Mouse (Mus musculus): ENCODE measurements around the gene Rdh19. TPM values are rescaled to one million over a fixed set of nuclear protein-coding genes. Genes with fewer than 3 reads are reported as not detected.

The Rdh19 gene
- total RNA-seq, 1 experiment from 2014 or later, result not detected

Other genes with a start within 250 kb of the Rdh19 start
- gene Lrp1, start 228.8 kb upstream of the Rdh19 start, total RNA-seq (2017), result 6.3 and 15.1 TPM in 2 replicates
- gene Stat6, start 206.9 kb upstream of the Rdh19 start, total RNA-seq (2017), result 258 and 273 TPM in 2 replicates
- gene Nemp1, start 183.0 kb upstream of the Rdh19 start, total RNA-seq (2017), result 42.6 and 45.7 TPM in 2 replicates
- gene Nab2, start 181.4 kb upstream of the Rdh19 start, total RNA-seq (2017), result 19.0 and 19.3 TPM in 2 replicates
- gene Myo1a, start 144.8 kb upstream of the Rdh19 start, total RNA-seq (2017), result 1.5 and 2.3 TPM in 2 replicates
- gene Tac2, start 125.5 kb upstream of the Rdh19 start, total RNA-seq (2017), result not detected in 2 replicates
- 20.7 and 25.7 TPM in 2 replicates for gene Zbtb39, start 110.4 kb upstream of the Rdh19 start, total RNA-seq (2017)
- gene Gpr182, start 98.2 kb upstream of the Rdh19 start, total RNA-seq (2017), result 0.12 and 0.23 TPM in 2 replicates
- gene Rdh1, start 90.2 kb upstream of the Rdh19 start, total RNA-seq (2017), result 0.37 and 0.47 TPM in 2 replicates
- not detected in 2 replicates for gene Rdh16f1, start 90.1 kb upstream of the Rdh19 start, total RNA-seq (2017)
- 1.7 TPM in 1 of 2 replicates, not detected in the other for gene Rdh9, start 73.5 kb upstream of the Rdh19 start, total RNA-seq (2017)
- not detected in 2 replicates for gene Rdh16, start 48.8 kb upstream of the Rdh19 start, total RNA-seq (2017)
- gene Rdh16f2, start 16.5 kb downstream of the Rdh19 start, total RNA-seq (2017), result not detected in 2 replicates
- not detected in 2 replicates for gene Rdh7, start 38.9 kb downstream of the Rdh19 start, total RNA-seq (2017)
- not detected in 2 replicates for gene Sdr9c7, start 48.6 kb downstream of the Rdh19 start, total RNA-seq (2017)
- not detected in 2 replicates for gene Hsd17b6, start 157.7 kb downstream of the Rdh19 start, total RNA-seq (2017)
- gene Prim1, start 165.2 kb downstream of the Rdh19 start, total RNA-seq (2017), result 14.2 and 18.0 TPM in 2 replicates
- 597 and 674 TPM in 2 replicates for gene Naca, start 185.6 kb downstream of the Rdh19 start, total RNA-seq (2017)
- gene Ptges3, start 209.0 kb downstream of the Rdh19 start, total RNA-seq (2017), result 103 and 105 TPM in 2 replicates
- gene Atp5b, start 233.3 kb downstream of the Rdh19 start, total RNA-seq (2017), result 512 and 588 TPM in 2 replicates
- gene Baz2a, start 241.6 kb downstream of the Rdh19 start, total RNA-seq (2017), result 70.1 and 75.0 TPM in 2 replicates

All from neutrophil, adult 5-6 weeks (primary cell).